Mouse (Mus musculus): Measurements from ENCODE around the gene Tnnt3.

Gene Tnnt3

DNA sequence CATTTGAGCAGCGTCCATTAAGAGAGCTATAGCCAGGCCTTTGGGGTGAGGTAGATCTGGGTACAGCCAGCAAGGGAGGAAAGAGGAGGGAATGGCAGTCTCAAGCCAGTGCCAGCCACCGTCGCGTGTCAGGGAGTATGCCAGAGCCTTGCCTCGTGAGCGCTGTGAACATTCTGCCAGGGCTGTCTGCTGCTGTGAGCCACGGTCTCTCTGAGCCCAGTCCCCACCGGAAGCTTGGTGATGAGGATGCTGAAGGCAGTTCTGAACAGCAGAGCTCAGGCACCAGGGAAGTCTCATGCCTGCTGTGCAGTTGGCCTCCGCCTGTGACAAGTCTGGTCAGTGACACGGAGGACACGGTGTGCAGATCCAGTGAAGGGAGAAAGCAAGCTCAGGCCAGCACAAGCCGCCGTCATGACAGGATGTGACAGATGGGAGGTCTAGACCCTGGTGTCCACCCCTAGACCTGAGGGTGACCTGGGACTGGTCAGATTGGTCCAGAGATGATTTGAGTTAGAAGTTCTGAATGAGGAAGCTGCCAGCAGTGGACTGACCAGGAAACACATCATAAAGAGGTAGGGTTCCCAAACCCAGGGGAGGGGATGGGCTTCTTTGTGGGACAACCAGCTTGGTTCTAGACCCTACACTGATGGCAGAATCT is 21.7 kb upstream of the Tnnt3 start:
- no peak for DNase-seq

DNA sequence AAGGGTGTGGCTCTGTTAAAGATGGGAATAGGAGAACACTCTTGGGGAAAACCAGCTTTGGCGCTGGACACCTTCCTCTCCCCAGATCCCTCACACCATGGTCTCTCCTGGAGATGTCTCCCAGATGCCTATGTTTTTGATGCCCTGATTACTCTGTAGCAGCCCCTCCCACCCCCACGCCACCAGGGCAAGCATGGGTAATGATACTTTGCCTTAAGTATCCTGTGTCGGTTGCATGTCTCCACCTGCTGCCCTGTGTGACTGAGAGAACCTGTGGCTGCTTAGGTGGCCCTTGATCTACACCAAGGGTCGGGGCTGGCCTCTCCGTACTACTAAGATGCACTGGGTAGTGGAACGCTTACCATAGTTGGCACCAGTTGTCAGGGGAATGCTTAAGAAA is 20.6 kb upstream of the Tnnt3 start:
- no peak for DNase-seq

DNA sequence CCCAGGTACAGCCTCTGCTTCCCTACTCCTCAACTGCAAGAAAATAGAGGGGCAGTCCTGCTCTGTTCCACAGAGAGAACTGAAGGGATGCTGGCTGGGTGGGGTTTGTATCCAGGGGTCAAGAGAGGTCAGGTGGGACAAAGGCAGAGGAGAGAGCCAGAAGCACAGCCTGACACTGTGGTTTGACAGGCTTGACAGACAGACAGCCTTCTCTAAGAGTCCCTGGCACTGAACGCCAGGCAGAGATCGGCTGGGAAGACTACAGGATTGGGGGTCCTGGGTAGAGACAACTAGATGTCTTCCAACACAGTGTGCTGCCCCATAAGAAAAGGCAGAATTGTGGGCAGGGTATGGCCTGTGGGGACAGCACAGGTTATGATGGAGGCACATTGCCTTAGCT is 20.1 kb upstream of the Tnnt3 start:
- no peak for DNase-seq

GRCm38 (mm10) chr7:142479307-142479706 is 19.3 kb upstream of the Tnnt3 start:
- no peak for DNase-seq

DNA sequence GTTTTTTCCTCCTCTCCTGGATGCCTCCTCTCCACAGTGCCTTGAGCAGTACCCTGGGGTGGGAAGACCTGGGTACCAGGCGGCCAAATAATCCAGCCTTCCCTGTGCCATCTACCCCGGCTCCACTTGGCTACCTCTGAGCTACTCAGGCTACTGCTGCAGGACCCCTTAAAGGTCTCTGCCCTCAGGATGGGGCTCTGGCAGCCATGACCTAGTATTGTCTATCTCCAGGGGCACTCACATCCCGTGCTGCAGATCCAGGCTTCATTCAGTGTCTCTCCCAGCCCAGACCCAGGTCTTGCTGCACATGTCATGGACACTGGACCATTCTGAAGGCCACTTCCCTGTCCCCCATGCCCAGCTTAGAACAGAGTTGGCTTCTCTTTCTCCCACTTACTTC is 18.8 kb upstream of the Tnnt3 start:
- DNase-seq, result no peak

DNA sequence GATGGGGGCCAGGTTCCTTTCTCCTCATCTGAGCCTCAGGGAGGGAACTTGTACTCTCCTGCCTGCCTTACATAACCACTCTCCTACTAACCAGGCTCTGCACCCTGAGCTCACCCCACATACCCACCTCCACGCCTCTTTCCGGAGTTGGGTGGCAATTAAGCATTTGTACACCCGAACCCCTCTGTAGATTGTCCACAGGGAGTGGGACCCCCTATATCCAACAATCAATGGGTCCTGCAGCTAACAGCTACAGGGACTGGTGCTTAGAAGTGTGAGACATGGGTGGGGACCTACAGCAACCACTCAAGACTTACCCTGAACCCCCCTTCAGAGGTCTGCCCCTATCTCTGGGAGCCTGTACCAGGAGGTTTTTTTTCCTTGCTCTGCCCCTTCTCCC is 18.0 kb upstream of the Tnnt3 start:
- no peak for DNase-seq

GRCm38 (mm10) chr7:142481186-142481567 is 17.5 kb upstream of the Tnnt3 start:
- DNase-seq, result peak; percentile 81 to 87

DNA sequence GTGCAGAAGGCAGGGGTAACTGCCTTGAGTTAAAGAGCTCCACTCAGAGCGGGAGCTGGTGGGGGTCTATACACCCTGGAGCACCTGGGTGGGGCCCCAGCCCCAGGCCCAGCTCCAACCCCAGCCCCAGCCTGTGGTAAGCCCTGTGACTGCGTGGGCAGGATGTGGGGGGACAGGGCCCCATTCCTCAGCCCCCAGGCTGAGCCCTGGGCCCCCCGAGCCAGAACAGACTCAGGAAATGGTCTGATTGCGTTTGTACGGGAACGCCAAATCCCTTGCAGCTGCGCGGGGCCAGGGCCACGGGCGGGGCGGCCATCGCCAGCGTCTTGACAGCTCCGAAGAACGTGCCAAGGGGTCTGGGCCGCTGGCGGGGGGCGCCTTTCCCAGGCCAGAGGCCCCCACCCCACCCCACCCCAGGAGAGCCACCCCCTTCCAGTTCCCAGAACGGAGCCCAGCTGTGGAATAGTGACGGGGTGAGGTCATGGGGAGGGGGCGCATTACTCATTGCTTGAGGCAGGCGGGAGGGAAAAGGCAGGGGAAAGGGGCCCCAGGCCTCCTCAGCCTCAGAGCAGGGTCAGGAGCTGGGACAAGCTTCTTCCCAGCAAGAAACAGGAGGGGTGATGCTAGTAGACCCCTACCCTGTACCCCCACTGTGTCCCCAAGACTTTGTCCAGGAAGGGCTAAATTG is 16.9 kb upstream of the Tnnt3 start:
- DNase-seq, result peak; percentile 75 to 86

DNA sequence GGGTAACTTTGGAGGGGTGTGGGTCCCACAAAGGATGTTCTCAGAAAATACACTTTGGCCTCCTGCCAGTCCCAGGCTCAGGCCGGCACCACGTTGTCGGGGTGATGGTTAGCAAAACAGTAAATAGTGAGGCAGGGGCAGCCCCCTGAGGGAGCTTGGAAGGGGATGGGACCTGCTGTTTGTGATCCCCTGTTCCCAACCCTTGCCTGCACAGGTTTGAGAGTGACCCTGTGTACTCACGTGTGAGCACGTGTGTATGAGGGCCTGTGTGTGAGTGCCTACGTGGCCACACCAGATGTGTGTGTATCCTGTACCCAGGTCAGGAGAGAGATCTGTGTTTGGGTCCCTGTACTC is 16.4 kb upstream of the Tnnt3 start:
- peak in 1 of 2 experiments; percentile 65 for DNase-seq

DNA sequence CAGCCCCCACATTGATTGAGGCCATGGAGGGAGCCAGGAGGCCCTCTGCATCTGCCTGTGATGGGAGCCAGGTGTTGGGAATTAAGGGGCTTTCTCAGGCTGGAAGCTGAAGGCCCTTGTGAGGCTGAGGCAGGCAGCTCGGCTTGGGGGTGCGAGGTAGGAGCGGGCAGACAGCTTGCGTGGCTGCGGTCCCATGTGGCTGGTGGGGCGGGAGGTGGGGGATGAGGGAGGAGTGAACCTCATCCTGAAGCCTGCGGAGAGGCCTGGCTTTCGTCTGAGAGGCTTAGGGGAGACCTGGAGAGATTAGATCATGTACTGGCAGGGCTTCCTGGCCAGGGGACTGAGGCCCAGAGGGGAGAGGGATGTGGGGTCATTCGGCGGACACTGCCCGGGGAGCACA is 15.5 kb upstream of the Tnnt3 start:
- peak; percentile 48 to 60 for DNase-seq

- DNase-seq, result no peak
Measured at GRCm38 (mm10) chr7:142484780-142485179, 13.9 kb upstream of the Tnnt3 start.

GRCm38 (mm10) chr7:142486751-142487162 is 11.9 kb upstream of the Tnnt3 start:
- DNase-seq, result no peak

DNA sequence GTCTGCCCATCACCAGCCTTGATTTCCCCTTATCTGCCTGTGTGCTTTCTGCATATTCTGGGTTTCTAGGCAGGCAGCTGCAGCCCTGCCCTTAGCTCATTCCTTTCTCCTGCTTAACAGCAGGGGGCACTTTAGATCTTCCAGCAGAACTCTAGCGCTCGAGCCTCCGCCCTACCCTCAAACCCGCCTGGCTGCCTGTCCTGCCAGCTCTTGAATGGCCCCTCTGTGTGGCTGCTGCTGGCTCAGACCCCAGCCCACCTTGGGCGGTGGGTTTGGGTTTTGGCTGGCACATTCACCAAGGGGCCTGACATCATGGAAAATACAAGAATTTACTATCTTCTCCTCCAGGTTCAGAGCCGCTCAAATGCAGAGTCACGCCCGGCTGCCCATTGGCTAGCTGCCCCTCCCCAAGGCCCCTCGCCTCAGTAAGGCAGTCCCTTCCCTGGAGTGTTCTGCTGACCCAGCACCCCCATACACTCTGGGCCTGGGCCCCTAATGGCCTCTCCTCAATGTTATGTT is 11.2 kb upstream of the Tnnt3 start:
- DNase-seq, result peak; percentile 59 to 72

DNA sequence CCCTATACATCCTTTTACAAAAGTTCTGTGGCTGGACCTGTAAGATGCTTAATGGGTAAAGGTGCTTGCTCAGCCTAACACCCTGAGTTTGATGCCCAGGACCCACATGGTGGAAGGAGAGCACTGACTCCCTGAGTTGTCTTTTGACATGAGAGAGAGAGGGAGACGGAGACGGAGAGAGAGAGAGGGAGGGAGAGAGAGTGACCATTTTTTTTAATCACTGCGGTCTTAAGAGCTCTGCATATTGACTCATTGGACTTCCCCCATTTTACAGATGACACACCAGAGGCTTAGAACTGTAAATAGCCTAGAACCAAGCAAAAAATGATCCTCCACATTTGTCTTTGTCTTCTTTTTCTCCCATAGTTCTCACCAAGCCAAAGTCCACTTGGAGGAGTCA is 10.6 kb upstream of the Tnnt3 start:
- no peak for DNase-seq

GRCm38 (mm10) chr7:142493535-142493934 is 5.1 kb upstream of the Tnnt3 start:
- no peak for DNase-seq

DNA sequence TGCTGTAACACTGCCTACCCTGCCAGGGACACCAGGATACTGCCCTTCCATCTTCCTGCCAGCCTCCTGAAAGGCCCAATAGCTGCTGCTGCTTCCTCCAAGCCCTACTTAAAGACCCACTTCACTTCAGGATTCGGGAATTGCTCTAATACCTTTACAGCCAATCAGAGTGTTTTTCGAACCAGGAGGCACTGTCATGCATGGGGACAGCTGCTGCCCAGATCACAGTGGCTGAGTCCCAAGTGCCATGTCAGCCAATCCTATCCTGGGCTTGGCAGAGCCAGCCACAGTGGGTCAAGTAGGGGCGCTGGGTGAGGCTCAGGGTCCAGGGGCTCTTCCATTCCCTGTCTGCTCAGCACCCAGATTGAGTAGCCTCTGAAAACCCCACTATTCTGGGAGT is 2.5 kb upstream of the Tnnt3 start:
- no peak for DNase-seq

GRCm38 (mm10) chr7:142496800-142497199 is 1.8 kb upstream of the Tnnt3 start:
- DNase-seq, result no peak

- DNase-seq, result peak; percentile 47 to 48
Measured at GRCm38 (mm10) chr7:142497775-142498174, 861 bp upstream of the Tnnt3 start.

GRCm38 (mm10) chr7:142499010-142499721 is 530 bp downstream of the Tnnt3 start:
- DNase-seq, result no peak

- no peak for DNase-seq
Measured at GRCm38 (mm10) chr7:142500032-142500431, 1.4 kb downstream of the Tnnt3 start.

- no peak for DNase-seq
Measured at GRCm38 (mm10) chr7:142503206-142503605, 4.6 kb downstream of the Tnnt3 start.

- DNase-seq, result peak in 1 of 2 experiments; percentile 48
Measured at GRCm38 (mm10) chr7:142505942-142506341, 7.3 kb downstream of the Tnnt3 start.

DNA sequence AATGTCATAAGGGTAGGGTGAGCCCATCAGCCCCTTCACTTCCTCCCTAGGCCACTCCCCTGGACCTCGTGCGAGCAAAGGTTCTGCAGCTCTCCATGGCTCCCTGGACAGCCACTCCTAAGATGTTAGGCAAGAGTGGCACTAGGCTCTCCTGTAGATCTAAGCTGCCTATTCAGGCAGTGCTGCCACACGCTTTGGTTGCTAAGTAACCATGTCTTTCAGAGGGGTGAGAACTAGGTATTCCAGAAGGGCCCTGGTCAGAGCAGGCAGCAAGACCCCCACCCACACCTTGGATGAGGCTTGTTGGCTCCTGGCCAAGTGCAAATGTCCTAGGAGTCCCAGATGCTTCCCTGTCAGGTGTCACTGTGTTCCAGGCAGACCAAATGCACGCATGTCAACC is 7.9 kb downstream of the Tnnt3 start:
- DNase-seq, result no peak

- no peak for DNase-seq
Measured at GRCm38 (mm10) chr7:142507453-142507852, 8.8 kb downstream of the Tnnt3 start.
